Mouse (Mus musculus): Measurements from ENCODE around the gene Slbp. TPM values are rescaled to one million over a fixed set of nuclear protein-coding genes. Genes with fewer than 3 reads are reported as not detected.

Slbp gene
- total and polyA plus RNA-seq, 3 experiments = 233 to 731 (median 255) TPM

DNA sequence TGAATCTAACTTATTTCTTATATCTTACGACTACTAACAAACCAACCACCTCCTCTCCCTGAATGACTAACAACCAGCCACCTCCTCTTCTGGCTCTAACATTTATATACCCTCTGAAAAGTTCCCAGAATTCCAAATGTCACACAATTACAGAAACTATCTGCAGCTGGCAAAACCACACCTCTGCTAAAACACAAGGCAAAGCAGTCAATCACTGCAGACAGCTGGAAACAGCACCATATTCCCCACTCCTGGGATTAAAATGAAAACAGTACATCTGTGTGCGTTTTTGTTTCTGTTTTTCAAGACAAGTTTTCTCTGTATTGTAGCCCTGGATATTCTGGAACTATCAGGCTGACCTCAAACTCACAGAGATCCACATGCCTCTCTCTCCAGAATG lies 29.7 kb downstream of the Slbp start:
- no peaks in the 10 kb centered on the region for H3K27me3 ChIP-seq (ENCODE audit: control insufficient read depth in 1 of 2, insufficient read depth in 2 of 2, low read length in 2 of 2)
- DNase-seq (ENCODE audit: low read depth, low spot score) = no peak
- no peaks in the 10 kb centered on the region for H3K9me3 ChIP-seq (replicated peaks; ENCODE audit: insufficient read depth, low read length)
- H3K4me1 ChIP-seq (ENCODE audit: control insufficient read depth in 1 of 2, insufficient read depth in 2 of 2, low read length in 2 of 2) = peaks cover 4 to 9% of the 10 kb centered on the region in 2 experiments
- TF ChIP-seq MAZ (IDR thresholded peaks at IDR 0.05; ENCODE audit: low read depth, low read length) = no peak
- TF ChIP-seq ZC3H11A (IDR thresholded peaks at IDR 0.05; ENCODE audit: low read depth, low read length) = no peak
- TF ChIP-seq MAFK (IDR thresholded peaks at IDR 0.05; ENCODE audit: borderline replicate concordance, low read depth, low read length) = no peak
- no peak for TF ChIP-seq UBTF (IDR thresholded peaks at IDR 0.05; ENCODE audit: borderline replicate concordance, insufficient read depth, low read depth, low read length)
- TF ChIP-seq ZNF384 (IDR thresholded peaks at IDR 0.05; ENCODE audit: low read depth, low read length) = no peak
- TF ChIP-seq CHD1 (IDR thresholded peaks at IDR 0.05; ENCODE audit: low read depth, low read length) = no peak
- no peak for TF ChIP-seq GATA1 (IDR thresholded peaks at IDR 0.05; ENCODE audit: low read depth, low read length)
- no peak for TF ChIP-seq POLR2AphosphoS5 (IDR thresholded peaks at IDR 0.05; ENCODE audit: borderline replicate concordance, low read depth, low read length)
- no peak for TF ChIP-seq E2F4 (IDR thresholded peaks at IDR 0.05; ENCODE audit: borderline replicate concordance, low read depth, low read length)
- no peak for TF ChIP-seq RCOR1 (IDR thresholded peaks at IDR 0.05; ENCODE audit: low read depth, low read length)
- TF ChIP-seq MAX (IDR thresholded peaks at IDR 0.05; ENCODE audit: low read length) = no peak
- no peak for TF ChIP-seq KAT2A (conservative IDR thresholded peaks at IDR 0.05; ENCODE audit: low read depth, low read length)
- TF ChIP-seq SIN3A (IDR thresholded peaks at IDR 0.05; ENCODE audit: low read length) = no peak
- no peak for TF ChIP-seq TAL1 (IDR thresholded peaks at IDR 0.05; ENCODE audit: low read length)
- no peak for TF ChIP-seq MYB (IDR thresholded peaks at IDR 0.05; ENCODE audit: low read depth, low read length)
- TF ChIP-seq POLR2AphosphoS2 (IDR thresholded peaks at IDR 0.05; ENCODE audit: low read length) = no peak
- TF ChIP-seq TBP (IDR thresholded peaks at IDR 0.05; ENCODE audit: low read depth, low read length) = no peak
- TF ChIP-seq MYC (IDR thresholded peaks at IDR 0.05; ENCODE audit: low read depth, low read length) = no peak
- H3K4me3 ChIP-seq (ENCODE audit: control insufficient read depth in 1 of 2, insufficient read depth in 1 of 2, low read depth in 2 of 2, low read length in 2 of 2) = no peak overlapping the region
- no peak overlapping the region for H3K27ac ChIP-seq (ENCODE audit: control insufficient read depth, low read depth, low read length)
- peaks cover 0 to 13% of the 10 kb centered on the region in 2 experiments; a peak in 3 of 4 replicates for H3K36me3 ChIP-seq (ENCODE audit: control insufficient read depth in 1 of 2, insufficient read depth in 2 of 2, low read length in 2 of 2)
- H3K9ac ChIP-seq (ENCODE audit: control insufficient read depth, low read depth, low read length, poor library complexity, severe bottlenecking) = no peak overlapping the region
- H3K79me2 ChIP-seq (ENCODE audit: control insufficient read depth, insufficient read depth, low read length, poor library complexity) = peaks cover 23% of the 10 kb centered on the region

DNA sequence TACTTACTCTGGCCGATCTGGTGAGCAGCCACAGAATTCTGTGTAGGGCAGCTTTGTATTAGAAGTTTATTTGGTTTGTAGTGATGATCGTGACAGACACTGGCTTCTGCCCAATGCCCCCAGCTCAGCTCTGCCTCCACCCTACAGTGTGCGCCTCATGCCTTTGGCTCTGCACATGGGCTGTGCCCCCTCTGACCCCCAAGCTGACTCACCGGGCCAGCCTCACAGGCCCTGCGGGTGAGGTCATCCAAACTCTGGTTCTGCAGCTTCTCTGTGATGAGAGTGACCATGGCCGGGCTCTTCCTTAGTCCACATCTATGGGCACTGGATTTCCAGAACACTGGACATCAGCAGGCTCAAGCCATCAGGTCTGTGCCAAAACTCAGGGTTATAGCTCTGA lies 38.0 kb downstream of the Slbp start:
- no peak overlapping the region for H3K27ac ChIP-seq (ENCODE audit: control insufficient read depth, low read depth, low read length)
- no peak overlapping the region for H3K4me3 ChIP-seq (ENCODE audit: control insufficient read depth in 1 of 2, insufficient read depth in 1 of 2, low read depth in 2 of 2, low read length in 2 of 2)
- H3K9me3 ChIP-seq (replicated peaks; ENCODE audit: insufficient read depth, low read length) = no peaks in the 10 kb centered on the region
- TF ChIP-seq POLR2AphosphoS5 (IDR thresholded peaks at IDR 0.05; ENCODE audit: borderline replicate concordance, low read depth, low read length) (no peak), MEF2A (IDR thresholded peaks at IDR 0.05; ENCODE audit: extremely low read depth, insufficient replicate concordance, low read depth, low read length, poor library complexity, severe bottlenecking) (no peak), TBP (IDR thresholded peaks at IDR 0.05; ENCODE audit: low read depth, low read length) (no peak), RAD21 (IDR thresholded peaks at IDR 0.05; ENCODE audit: low read depth, low read length) (no peak), HCFC1 (IDR thresholded peaks at IDR 0.05; ENCODE audit: low read depth, low read length) (no peak), USF2 (IDR thresholded peaks at IDR 0.05; ENCODE audit: borderline replicate concordance in 1 of 2, insufficient read depth in 1 of 2, low read depth in 1 of 2, low read length in 2 of 2) (no peak), SMC3 (IDR thresholded peaks at IDR 0.05; ENCODE audit: low read depth, low read length) (no peak), EP300 (IDR thresholded peaks at IDR 0.05; ENCODE audit: low read depth in 1 of 2, low read length in 2 of 2) (no peak), TCF12 (IDR thresholded peaks at IDR 0.05; ENCODE audit: low read depth, low read length) (no peak), MYB (IDR thresholded peaks at IDR 0.05; ENCODE audit: low read depth, low read length) (no peak), ZNF384 (IDR thresholded peaks at IDR 0.05; ENCODE audit: low read depth, low read length) (no peak), ZMIZ1 (IDR thresholded peaks at IDR 0.05; ENCODE audit: low read depth, low read length) (no peak), JUND (IDR thresholded peaks at IDR 0.05; ENCODE audit: low read depth, low read length) (no peak), BHLHE40 (IDR thresholded peaks at IDR 0.05; ENCODE audit: borderline replicate concordance, low read depth, low read length) (no peak), POLR2A (IDR thresholded peaks at IDR 0.05; ENCODE audit: control insufficient read depth in 1 of 2, insufficient read depth in 1 of 2, low read depth in 1 of 2, low read length in 2 of 2, poor library complexity in 1 of 2) (no peak), GATA1 (IDR thresholded peaks at IDR 0.05; ENCODE audit: low read depth, low read length) (no peak), ZC3H11A (IDR thresholded peaks at IDR 0.05; ENCODE audit: low read depth, low read length) (no peak), CTCF (IDR thresholded peaks at IDR 0.05 in 2 of 3, conservative IDR thresholded peaks at IDR 0.05 in 1 of 3; ENCODE audit: control insufficient read depth in 1 of 3, insufficient read depth in 1 of 3, low read depth in 2 of 3, low read length in 3 of 3, poor library complexity in 1 of 3, severe bottlenecking in 1 of 3) (no peak), CHD2 (IDR thresholded peaks at IDR 0.05; ENCODE audit: low read length) (no peak), GABPA (IDR thresholded peaks at IDR 0.05; ENCODE audit: low read depth, low read length) (no peak)
- no peak overlapping the region for H3K9ac ChIP-seq (ENCODE audit: control insufficient read depth, low read depth, low read length, poor library complexity, severe bottlenecking)
- H3K79me2 ChIP-seq (ENCODE audit: control insufficient read depth, insufficient read depth, low read length, poor library complexity) = peaks cover 2% of the 10 kb centered on the region; the same call in 1 of the 2 replicates
- no peaks in the 10 kb centered on the region for H3K27me3 ChIP-seq (ENCODE audit: control insufficient read depth in 1 of 2, insufficient read depth in 2 of 2, low read length in 2 of 2)
- H3K4me1 ChIP-seq (ENCODE audit: control insufficient read depth in 1 of 2, insufficient read depth in 2 of 2, low read length in 2 of 2) = peaks cover 0 to 4% of the 10 kb centered on the region in 2 experiments; a peak in 1 of 4 replicates
- H3K36me3 ChIP-seq (ENCODE audit: control insufficient read depth in 1 of 2, insufficient read depth in 2 of 2, low read length in 2 of 2) = peaks cover 0 to 9% of the 10 kb centered on the region in 2 experiments; a peak in 2 of 4 replicates
- no peak for DNase-seq (ENCODE audit: low read depth, low spot score)

All from MEL (cell line).